Mouse (Mus musculus) E14TG2a.4 (cell line): ENCODE data around the gene Agpat3.

ENCODE experiments used
- CTCF ChIP-seq: conservative IDR thresholded peaks from 2 replicates; pipeline ENCODE4 v1.5.1; 2014; ENCODE audit warnings: low read length
- POU5F1 ChIP-seq: IDR thresholded peaks from 2 replicates; pipeline ENCODE4 v1.6.1; 2014; ENCODE audit warnings: low read length, borderline replicate concordance

DNA sequence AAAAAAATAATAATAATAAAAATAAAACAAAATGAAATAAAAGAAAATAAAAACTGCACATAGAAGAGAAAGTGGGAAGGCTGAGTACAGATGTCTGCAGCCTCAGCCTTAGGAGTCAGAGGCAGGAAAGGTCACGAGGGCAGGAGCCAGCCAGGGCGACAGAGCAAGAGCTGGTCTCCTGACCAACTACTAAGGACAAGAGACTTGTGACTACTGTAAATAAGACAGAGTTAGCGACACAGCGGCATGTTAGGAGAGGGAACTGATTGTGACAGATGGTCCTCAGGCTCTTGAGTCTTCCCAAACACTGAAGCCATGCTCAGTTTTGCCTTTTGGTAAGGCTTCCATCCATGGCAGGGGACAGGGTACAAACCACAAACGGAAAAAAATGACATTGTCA, 20.7 kb downstream of the Agpat3 start:
- TF ChIP-seq CTCF (no peak), POU5F1 (no peak)
